Mouse (Mus musculus) T-cell, adult 66 days (primary cell): ENCODE measurements around the gene Gm12800. TPM values are rescaled to one million over a fixed set of nuclear protein-coding genes. Genes with fewer than 3 reads are reported as not detected.

Experiments used
- total RNA-seq, 2 experiments: library from RNA; stranded (reverse); gene quantifications; 3 replicates in 1 of 2; 4 replicates in 1 of 2; pipeline ENCODE4 v1.2.4; 2023

Gm12800 gene
- not detected for total RNA-seq

DNA sequence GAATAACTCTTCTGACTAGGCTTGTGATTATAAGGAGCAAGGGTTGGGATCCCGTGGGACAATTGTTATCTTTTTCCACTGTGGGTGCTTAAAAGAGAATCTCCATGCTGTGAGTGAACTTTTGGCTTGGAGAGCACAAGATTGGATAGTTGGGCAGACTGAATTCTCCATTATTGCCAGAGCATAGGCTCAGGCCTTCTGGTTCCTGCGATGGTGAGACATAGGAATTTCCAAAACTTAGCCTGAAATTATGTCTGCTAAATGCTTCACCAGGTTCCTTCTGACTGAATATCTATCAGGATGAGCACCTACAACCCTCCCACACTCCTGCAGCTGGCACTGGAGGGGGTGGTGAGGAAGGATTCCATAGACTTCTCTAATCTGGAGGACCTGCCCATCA is at the start of gene Gm12800:
TSS of gene Gm12800 (plus strand) at position 301 of the 400 bp plus-strand sequence.

DNA sequence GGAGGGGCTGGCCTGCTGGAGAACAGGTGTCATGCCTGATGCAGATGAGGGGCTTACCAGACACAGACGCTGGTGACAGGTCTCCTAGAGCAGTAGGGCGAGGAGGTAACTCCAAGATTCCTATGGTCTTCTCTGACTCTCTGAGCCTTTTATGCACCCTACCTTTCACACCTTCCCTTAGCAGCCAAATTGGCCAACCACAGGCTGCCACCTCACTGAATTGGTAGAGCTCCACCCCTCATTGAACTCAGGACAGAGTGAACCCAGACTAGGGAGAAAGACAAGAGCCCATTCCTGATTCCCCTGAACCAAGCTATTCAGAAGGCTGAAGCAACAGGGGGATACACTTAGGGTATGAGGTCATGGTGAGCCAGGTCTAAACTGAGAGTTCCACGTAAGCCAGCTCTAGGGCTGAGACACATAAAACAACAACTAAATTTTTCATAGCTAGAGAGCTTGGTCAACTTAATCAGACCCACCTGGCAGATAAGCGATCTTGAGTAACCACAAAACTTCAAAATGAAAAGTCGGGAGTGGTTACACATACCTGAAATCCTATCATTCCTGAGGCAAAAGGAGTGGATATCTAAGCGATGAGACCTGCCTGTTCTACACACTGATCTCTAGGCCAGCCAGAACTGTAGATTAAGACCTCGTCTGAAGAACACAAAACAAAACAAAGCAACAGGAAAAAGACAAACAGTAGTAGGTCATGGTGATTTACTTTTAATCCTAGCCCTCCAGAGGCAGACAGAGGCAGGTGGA is 15.1 kb upstream of the Gm12800 start, which contains the start of gene C130073F10Rik:
TSS of gene C130073F10Rik (minus strand) at position 134 of the 765 bp plus-strand sequence.

DNA sequence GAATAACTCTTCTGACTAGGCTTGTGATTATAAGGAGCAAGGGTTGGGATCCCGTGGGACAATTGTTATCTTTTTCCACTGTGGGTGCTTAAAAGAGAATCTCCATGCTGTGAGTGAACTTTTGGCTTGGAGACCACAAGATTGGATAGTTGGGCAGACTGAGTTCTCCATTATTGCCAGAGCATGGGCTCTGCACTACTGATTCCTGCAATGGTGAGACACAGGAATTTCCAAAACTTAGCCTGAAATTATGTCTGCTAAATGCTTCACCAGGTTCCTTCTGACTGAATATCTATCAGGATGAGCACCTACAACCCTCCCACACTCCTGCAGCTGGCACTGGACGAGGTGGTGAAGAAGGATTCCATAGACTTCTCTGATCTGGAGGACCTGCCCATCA is 31.2 kb downstream of the Gm12800 start, which contains the start of gene Gm12794:
TSS of gene Gm12794 (plus strand) at position 301 of the 400 bp plus-strand sequence.

Other genes starting within 250 kb of the Gm12800 start
- gene Lepr, start 191.7 kb upstream of the Gm12800 start, total RNA-seq = under 1 TPM in 1 of 2 experiments, not detected in 1; 0.23 TPM
- gene B020004J07Rik, start 65.1 kb upstream of the Gm12800 start, total RNA-seq = not detected
- not detected for gene C130073F10Rik, start 15.3 kb upstream of the Gm12800 start, total RNA-seq
- gene Gm12794, start 31.3 kb downstream of the Gm12800 start, total RNA-seq = not detected
- not detected for gene Gm12790, start 71.9 kb downstream of the Gm12800 start, total RNA-seq
- not detected for gene Gm12789, start 77.5 kb downstream of the Gm12800 start, total RNA-seq
- gene Pde4b, start 178.4 kb downstream of the Gm12800 start, total RNA-seq = 100 to 1,000 TPM; 116 to 125 TPM